Mouse (Mus musculus): ENCODE measurements around the gene Ltbp1. TPM values are rescaled to one million over a fixed set of nuclear protein-coding genes. Genes with fewer than 3 reads are reported as not detected.

Gene Ltbp1
- polyA plus RNA-seq, 1 experiment from 2014 or later, result 30.2 TPM

GRCm38 (mm10) chr17:75177920-75178867, 172.8 kb downstream of the Ltbp1 start:
- H3K9ac ChIP-seq (ENCODE audit: low read depth, low read length), result 0 out of 2 replicates have a peak overlapping the region, but pooled peaks have one; percentile 23
- no peaks in the 10 kb centered on the region for H3K9me3 ChIP-seq (replicated peaks; ENCODE audit: low read length)
- no peaks in the 10 kb centered on the region for H3K36me3 ChIP-seq (ENCODE audit: insufficient read depth, low read length)
- peak overlapping the region; percentile 43 for H3K4me2 ChIP-seq (ENCODE audit: low read length)
- no peak overlapping the region for H3K27ac ChIP-seq
- 0 out of 2 replicates have a peak, but pooled peaks have one; percentile 11 for TF ChIP-seq CTCF (IDR thresholded peaks at IDR 0.05; ENCODE audit: low read depth)
- no peak overlapping the region for H3K4me3 ChIP-seq (replicated peaks; ENCODE audit: low read depth, low read length)
- H3K27me3 ChIP-seq (ENCODE audit: insufficient read depth, low read length), result no peaks in the 10 kb centered on the region
- DNase-seq (ENCODE audit: low spot score), result peak; percentile 68
- peaks cover 3% of the 10 kb centered on the region; the same call in 1 of the 2 replicates for H3K4me1 ChIP-seq (replicated peaks; ENCODE audit: insufficient read depth, low read length)
- 48% methylated on average over 24 of the region's 24 CpGs for WGBS
- no peak for ATAC-seq (replicated peaks; ENCODE audit: low FRiP score, low read depth)

- H3K27ac ChIP-seq, result no peak overlapping the region
- no peak for TF ChIP-seq CTCF (IDR thresholded peaks at IDR 0.05; ENCODE audit: low read depth)
- no peaks in the 10 kb centered on the region for H3K27me3 ChIP-seq (ENCODE audit: insufficient read depth, low read length)
- no peak overlapping the region for H3K4me3 ChIP-seq (replicated peaks; ENCODE audit: low read depth, low read length)
- no peak for DNase-seq (ENCODE audit: low spot score)
- peaks cover 3% of the 10 kb centered on the region; the same call in 1 of the 2 replicates for H3K4me1 ChIP-seq (replicated peaks; ENCODE audit: insufficient read depth, low read length)
- no peaks in the 10 kb centered on the region for H3K36me3 ChIP-seq (ENCODE audit: insufficient read depth, low read length)
- WGBS, result 41% methylated on average over 8 of the region's 8 CpGs
- ATAC-seq (replicated peaks; ENCODE audit: low FRiP score, low read depth), result no peak
- no peak overlapping the region for H3K9ac ChIP-seq (ENCODE audit: low read depth, low read length)
- no peak overlapping the region; the same call in 1 of the 2 replicates for H3K4me2 ChIP-seq (ENCODE audit: low read length)
- no peaks in the 10 kb centered on the region for H3K9me3 ChIP-seq (replicated peaks; ENCODE audit: low read length)
These were observed 173.6 kb downstream of the Ltbp1 start for GRCm38 (mm10) chr17:75179001-75179400.

GRCm38 (mm10) chr17:75180301-75180700, 174.9 kb downstream of the Ltbp1 start:
- 94% methylated on average over 4 of the region's 4 CpGs for WGBS
- TF ChIP-seq CTCF (IDR thresholded peaks at IDR 0.05; ENCODE audit: low read depth), result no peak
- no peak overlapping the region for H3K27ac ChIP-seq
- H3K4me1 ChIP-seq (replicated peaks; ENCODE audit: insufficient read depth, low read length), result peaks cover 3% of the 10 kb centered on the region; the same call in 1 of the 2 replicates
- no peaks in the 10 kb centered on the region for H3K9me3 ChIP-seq (replicated peaks; ENCODE audit: low read length)
- H3K4me2 ChIP-seq (ENCODE audit: low read length), result no peak overlapping the region; the same call in 1 of the 2 replicates
- H3K27me3 ChIP-seq (ENCODE audit: insufficient read depth, low read length), result no peaks in the 10 kb centered on the region
- DNase-seq (ENCODE audit: low spot score), result no peak
- ATAC-seq (replicated peaks; ENCODE audit: low FRiP score, low read depth), result no peak
- H3K4me3 ChIP-seq (replicated peaks; ENCODE audit: low read depth, low read length), result no peak overlapping the region
- H3K36me3 ChIP-seq (ENCODE audit: insufficient read depth, low read length), result no peaks in the 10 kb centered on the region
- no peak overlapping the region for H3K9ac ChIP-seq (ENCODE audit: low read depth, low read length)

GRCm38 (mm10) chr17:75180956-75181588, 175.7 kb downstream of the Ltbp1 start:
- no peak for ATAC-seq (replicated peaks; ENCODE audit: low FRiP score, low read depth)
- 72% methylated on average over 12 of the region's 12 CpGs for WGBS

GRCm38 (mm10) chr17:75182319-75183001, 177.1 kb downstream of the Ltbp1 start:
- H3K4me1 ChIP-seq (replicated peaks; ENCODE audit: insufficient read depth, low read length), result peaks cover 3% of the 10 kb centered on the region; the same call in 1 of the 2 replicates
- no peak overlapping the region for H3K4me2 ChIP-seq (ENCODE audit: low read length)
- ATAC-seq (replicated peaks; ENCODE audit: low FRiP score, low read depth), result 0 out of 2 replicates have a peak, but pooled peaks have one; percentile 46
- no peak for TF ChIP-seq CTCF (IDR thresholded peaks at IDR 0.05; ENCODE audit: low read depth)
- 67% methylated on average over 14 of the region's 14 CpGs for WGBS
- H3K27me3 ChIP-seq (ENCODE audit: insufficient read depth, low read length), result no peaks in the 10 kb centered on the region
- H3K4me3 ChIP-seq (replicated peaks; ENCODE audit: low read depth, low read length), result no peak overlapping the region
- no peak for DNase-seq (ENCODE audit: low spot score)
- H3K36me3 ChIP-seq (ENCODE audit: insufficient read depth, low read length), result no peaks in the 10 kb centered on the region
- no peaks in the 10 kb centered on the region for H3K9me3 ChIP-seq (replicated peaks; ENCODE audit: low read length)
- no peak overlapping the region for H3K27ac ChIP-seq
- H3K9ac ChIP-seq (ENCODE audit: low read depth, low read length), result no peak overlapping the region

More at GRCm38 (mm10) chr17:75180956-75181588, 175.7 kb downstream of the Ltbp1 start:
- TF ChIP-seq CTCF (IDR thresholded peaks at IDR 0.05; ENCODE audit: low read depth), result no peak
- Histone ChIP-seq H3K27me3 (ENCODE audit: insufficient read depth, low read length) (no peaks in the 10 kb centered on the region), H3K4me2 (ENCODE audit: low read length) (no peak overlapping the region), H3K9me3 (replicated peaks; ENCODE audit: low read length) (no peaks in the 10 kb centered on the region), H3K4me3 (replicated peaks; ENCODE audit: low read depth, low read length) (no peak overlapping the region), H3K36me3 (ENCODE audit: insufficient read depth, low read length) (no peaks in the 10 kb centered on the region), H3K27ac (no peak overlapping the region), H3K9ac (ENCODE audit: low read depth, low read length) (no peak overlapping the region), H3K4me1 (replicated peaks; ENCODE audit: insufficient read depth, low read length) (peaks cover 3% of the 10 kb centered on the region; the same call in 1 of the 2 replicates)
- DNase-seq (ENCODE audit: low spot score), result no peak
